Mouse (Mus musculus) heart, embryonic 14.5 days (tissue): ENCODE results near the gene Taf13. TPM values are rescaled to one million over a fixed set of nuclear protein-coding genes. Genes with fewer than 3 reads are reported as not detected.
A peak's percentile ranks its signal among the peaks of the same experiment; 100 is the strongest.

ENCODE experiments used
- ATAC-seq: fragments of 200-750 bp; cut with Nextera tagmentation; 2 replicates; pipeline ENCODE4 v1.8.0; 2017; ENCODE audit warnings: low read depth, moderate TSS enrichment; ENCODE audit not compliant: insufficient number of reproducible peaks, insufficient read depth, low FRiP score
- H3K27ac ChIP-seq, 2 experiments: fragments of 200-500 bp in 1 of 2; fragments of 300-500 bp in 1 of 2; sonication (generic) in 1 of 2; replicated peaks in 1 of 2; 2 replicates each; pipeline ENCODE4 v1.5.1; 2012 to 2014; ENCODE audit warnings: low read depth in 2 of 2, low read length in 2 of 2, control low read depth in 1 of 2, mild to moderate bottlenecking in 1 of 2, mixed read lengths in 1 of 2; ENCODE audit not compliant: control insufficient read depth in 1 of 2, insufficient read depth in 1 of 2
- H3K27me3 ChIP-seq: fragments of 300-500 bp; sonication (generic); 2 replicates; pipeline ENCODE4 v1.6.1; 2014; ENCODE audit warnings: mild to moderate bottlenecking, low read length, control low read depth; ENCODE audit not compliant: control insufficient read depth, insufficient read depth
- H3K36me3 ChIP-seq: fragments of 300-500 bp; sonication (generic); 2 replicates; pipeline ENCODE4 v1.6.1; 2014; ENCODE audit warnings: mild to moderate bottlenecking, control low read depth, low read length, mixed read lengths; ENCODE audit not compliant: control insufficient read depth, insufficient read depth
- H3K4me1 ChIP-seq, 2 experiments: fragments of 200-500 bp in 1 of 2; fragments of 300-500 bp in 1 of 2; sonication (generic) in 1 of 2; 2 replicates each; pipeline ENCODE4 v1.6.1; 2012 to 2014; ENCODE audit warnings: low read length in 2 of 2, control low read depth in 1 of 2, mixed read lengths in 1 of 2; ENCODE audit not compliant: control insufficient read depth in 2 of 2, insufficient read depth in 2 of 2
- H3K4me2 ChIP-seq: fragments of 300-500 bp; sonication (generic); 2 replicates; pipeline ENCODE4 v1.6.1; 2014; ENCODE audit warnings: mild to moderate bottlenecking, low read length
- H3K4me3 ChIP-seq, 2 experiments: fragments of 200-500 bp in 1 of 2; fragments of 300-500 bp in 1 of 2; sonication (generic) in 1 of 2; 2 replicates each; pipeline ENCODE4 v1.5.1; 2012 to 2014; ENCODE audit warnings: low read length in 2 of 2, mild to moderate bottlenecking in 2 of 2, control low read depth in 1 of 2, low read depth in 1 of 2, moderate library complexity in 1 of 2; ENCODE audit not compliant: control insufficient read depth in 1 of 2, insufficient read depth in 1 of 2
- H3K9ac ChIP-seq: fragments of 300-500 bp; sonication (generic); 2 replicates; pipeline ENCODE4 v1.6.1; 2014; ENCODE audit warnings: mild to moderate bottlenecking, low read length
- H3K9me3 ChIP-seq: fragments of 300-500 bp; sonication (generic); 2 replicates; pipeline ENCODE4 v1.6.1; 2016; ENCODE audit warnings: low read length, control low read depth; ENCODE audit not compliant: control insufficient read depth
- WGBS: fragments of 180-500 bp; shearing (Covaris S2); extraction: QIAGEN DNeasy Blood & Tissue Kit; methylation state at CpG from one replicate; pipeline ENCODE4 v1.1.7; 2014; 5-methylcytosine and 5-hydroxymethylcytosine counted together
- polyA plus RNA-seq: library from polyadenylated mRNA; unstranded; fragments of >200 nt; fragmentation: Nextera tagmentation; extraction: Ambion mirVana; gene quantifications from 2 replicates; pipeline ENCODE4 v1.2.1, GENCODE M21; 2014

The Taf13 gene
- polyA plus RNA-seq, result 23.3 and 24.8 TPM in 2 replicates

- Histone ChIP-seq H3K4me1 (peaks cover 4 to 6% of the 10 kb centered on the region in 2 experiments; a peak in 3 of 4 replicates), H3K27me3 (no peaks in the 10 kb centered on the region), H3K4me3 (peak within 1 kb of the TSS; percentile 58 to 77), H3K9me3 (no peaks in the 10 kb centered on the region), H3K9ac (peak within 1 kb of the TSS; percentile 88), H3K27ac (peak within 1 kb of the TSS; percentile 58 to 73), H3K4me2 (peak within 1 kb of the TSS; percentile 76), H3K36me3 (no peaks in the 10 kb centered on the region)
- ATAC-seq, result peak; percentile 97
- WGBS, result 2% methylated on average over 42 of the region's 42 CpGs
Observed at GRCm38 (mm10) chr3:108571443-108572294, at the start of gene Taf13. TSS of gene Taf13 (plus strand) at chr3:108571698.

GRCm38 (mm10) chr3:108523415-108523814, 48.1 kb upstream of the Taf13 start:
- H3K27ac ChIP-seq, result no peak overlapping the region
- H3K4me3 ChIP-seq, result no peak overlapping the region
- no peaks in the 10 kb centered on the region for H3K36me3 ChIP-seq
- no peaks in the 10 kb centered on the region for H3K27me3 ChIP-seq
- no peak overlapping the region for H3K4me2 ChIP-seq
- H3K4me1 ChIP-seq, result no peaks in the 10 kb centered on the region
- H3K9me3 ChIP-seq, result no peaks in the 10 kb centered on the region; the same call in 1 of the 2 replicates
- 82% methylated on average over 4 of the region's 4 CpGs for WGBS
- no peak for ATAC-seq
- H3K9ac ChIP-seq, result no peak overlapping the region

GRCm38 (mm10) chr3:108528489-108528888, 43.0 kb upstream of the Taf13 start:
- 87% methylated on average over 8 of the region's 8 CpGs for WGBS
- Histone ChIP-seq H3K9ac (no peak overlapping the region), H3K36me3 (no peaks in the 10 kb centered on the region), H3K4me2 (no peak overlapping the region), H3K9me3 (no peaks in the 10 kb centered on the region; the same call in 1 of the 2 replicates), H3K4me3 (no peak overlapping the region), H3K27ac (no peak overlapping the region), H3K4me1 (peaks cover 3 to 4% of the 10 kb centered on the region in 2 experiments; a peak in 2 of 4 replicates), H3K27me3 (no peaks in the 10 kb centered on the region)
- no peak for ATAC-seq

- Histone ChIP-seq H3K27me3 (peaks cover 14% of the 10 kb centered on the region; the same call in 1 of the 2 replicates), H3K9me3 (no peaks in the 10 kb centered on the region; the same call in 1 of the 2 replicates), H3K27ac (no peak overlapping the region), H3K9ac (no peak overlapping the region), H3K36me3 (no peaks in the 10 kb centered on the region), H3K4me3 (no peak overlapping the region), H3K4me2 (no peak overlapping the region), H3K4me1 (peaks cover 6 to 11% of the 10 kb centered on the region in 2 experiments; a peak in 3 of 4 replicates)
- ATAC-seq, result no peak
- WGBS, result 42% methylated on average over 9 of the region's 9 CpGs
Observed at GRCm38 (mm10) chr3:108533114-108533885, 38.2 kb upstream of the Taf13 start.

- Histone ChIP-seq H3K36me3 (no peaks in the 10 kb centered on the region), H3K4me3 (no peak within 1 kb of the TSS), H3K9ac (no peak within 1 kb of the TSS), H3K4me2 (no peak within 1 kb of the TSS), H3K27ac (no peak within 1 kb of the TSS), H3K4me1 (peaks cover 6 to 11% of the 10 kb centered on the region in 2 experiments; a peak in 3 of 4 replicates), H3K27me3 (peaks cover 14% of the 10 kb centered on the region; the same call in 1 of the 2 replicates), H3K9me3 (no peaks in the 10 kb centered on the region)
- ATAC-seq, result no peak
- WGBS, result 73% methylated on average over 6 of the region's 6 CpGs
Observed at GRCm38 (mm10) chr3:108533951-108534350, 37.5 kb upstream of the Taf13 start, which contains the start of gene 1700013F07Rik. TSS of gene 1700013F07Rik (plus strand) at chr3:108534150.

- Histone ChIP-seq H3K27me3 (peaks cover 16% of the 10 kb centered on the region; the same call in 1 of the 2 replicates), H3K9me3 (no peaks in the 10 kb centered on the region), H3K4me3 (peak overlapping the region; percentile 32 to 42), H3K4me1 (peaks cover 6 to 11% of the 10 kb centered on the region in 2 experiments; a peak in 3 of 4 replicates), H3K9ac (peak overlapping the region; percentile 16; the same call in 1 of the 2 replicates), H3K36me3 (no peaks in the 10 kb centered on the region), H3K4me2 (peak overlapping the region; percentile 59), H3K27ac (no peak overlapping the region)
- no peak for ATAC-seq
- 4% methylated on average over 15 of the region's 15 CpGs for WGBS
Observed at GRCm38 (mm10) chr3:108535896-108536516, 35.5 kb upstream of the Taf13 start.
